Comparison of ENCODE assay signal across 8 mouse cellular contexts in the genomic region with DNA sequence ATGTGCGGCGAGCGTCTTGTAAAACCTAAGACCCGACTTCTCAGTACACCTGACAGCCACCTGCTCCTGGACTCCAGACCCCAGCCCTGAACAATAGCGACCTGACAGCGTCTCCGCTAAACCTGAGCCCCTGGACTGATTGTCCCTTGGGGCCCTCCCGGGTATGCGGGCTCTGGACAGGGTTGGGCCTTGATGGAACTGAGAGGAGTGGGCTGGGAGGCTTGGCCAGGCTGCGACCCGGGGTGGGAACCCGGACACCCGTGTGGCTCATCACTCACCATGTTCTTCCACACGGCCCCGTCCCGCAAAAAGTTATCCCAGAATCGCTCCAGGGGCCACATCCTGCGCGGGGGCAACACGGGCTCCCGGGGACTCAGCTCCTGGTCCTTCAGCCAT. TPM values are rescaled to one million over a fixed set of nuclear protein-coding genes. Genes with fewer than 3 reads are reported as not detected.
DNase-seq lines count a peak whose midpoint lies in the region; ATAC-seq lines count a peak whose summit lies in the region.

No protein-coding gene starts in this region.

- peak overlapping the region; percentile 75 for H3K27ac ChIP-seq in intestine, embryonic 16.5 days (ENCODE audit: low read length)
- peak overlapping the region; percentile 64 for H3K27ac ChIP-seq in neural tube, embryonic 13.5 days (replicated peaks)

- H3K4me2 ChIP-seq in intestine, embryonic 16.5 days (ENCODE audit: low read depth, low read length), result peak overlapping the region; percentile 81
- peak overlapping the region; percentile 87 for H3K4me2 ChIP-seq in neural tube, embryonic 13.5 days

- H3K9ac ChIP-seq in intestine, embryonic 16.5 days (ENCODE audit: low read depth, low read length), result peak overlapping the region; percentile 93
- peak overlapping the region; percentile 93 for H3K9ac ChIP-seq in neural tube, embryonic 13.5 days

- peaks cover 10% of the 10 kb centered on the region for H3K4me1 ChIP-seq in intestine, embryonic 16.5 days (ENCODE audit: control insufficient read depth, insufficient read depth, low read length)
- peaks cover 14% of the 10 kb centered on the region for H3K4me1 ChIP-seq in neural tube, embryonic 13.5 days (replicated peaks)

- under 1% methylated on average over 21 of the region's 21 CpGs for WGBS in intestine, embryonic 16.5 days
- WGBS in neural tube, embryonic 13.5 days, result under 1% methylated on average over 21 of the region's 21 CpGs

- H3K9me3 ChIP-seq in intestine, embryonic 16.5 days (ENCODE audit: control insufficient read depth, low read length), result no peaks in the 10 kb centered on the region
- no peaks in the 10 kb centered on the region for H3K9me3 ChIP-seq in neural tube, embryonic 13.5 days

- peak; percentile 12 for DNase-seq in embryo, embryonic 10.5 days (ENCODE audit: low spot score)
- DNase-seq in embryo, embryonic 11 days, result no peak
- DNase-seq in right cerebral cortex, adult 2 months (ENCODE audit: low spot score in 2 of 2), result peak; percentile 11
- no peak for DNase-seq in right cerebral cortex, postnatal 14 days
- no peak for DNase-seq in adrenal gland, adult (ENCODE audit: inconsistent age in 2 of 2, low spot score in 1 of 2)
- no peak for DNase-seq in adrenal gland, postnatal 36 days

- no peaks in the 10 kb centered on the region for H3K36me3 ChIP-seq in intestine, embryonic 16.5 days (ENCODE audit: control insufficient read depth, insufficient read depth, low read length)
- peaks cover 27% of the 10 kb centered on the region for H3K36me3 ChIP-seq in neural tube, embryonic 13.5 days

- ATAC-seq in intestine, embryonic 16.5 days, result peak; percentile 78
- peak; percentile 83 for ATAC-seq in neural tube, embryonic 13.5 days (ENCODE audit: low read depth)

- H3K27me3 ChIP-seq in intestine, embryonic 16.5 days (replicated peaks; ENCODE audit: control insufficient read depth, insufficient read depth, low read length), result no peaks in the 10 kb centered on the region
- no peaks in the 10 kb centered on the region for H3K27me3 ChIP-seq in neural tube, embryonic 13.5 days

- H3K4me3 ChIP-seq in intestine, embryonic 16.5 days (ENCODE audit: low read length), result peak overlapping the region; percentile 93
- peak overlapping the region; percentile 87 for H3K4me3 ChIP-seq in neural tube, embryonic 13.5 days

RNA-seq across cellular contexts. Expression of a gene that starts 0.3 kb away (rescaled TPM):
- polyA plus RNA-seq in intestine, embryonic 16.5 days (2015; fragmentation: Nextera tagmentation; extraction: Ambion mirVana), result 399 and 413 TPM in 2 replicates
- 359 and 361 TPM in 2 replicates for polyA plus RNA-seq in neural tube, embryonic 13.5 days (2015; fragmentation: Nextera tagmentation; extraction: Ambion mirVana)
- 100 to 1,000 TPM; 253 to 277 TPM for total RNA-seq in adrenal gland, postnatal 36 days (2021)

RNA-seq across cellular contexts. Expression of a gene that starts 9.2 kb away (rescaled TPM):
- 30.4 and 31.4 TPM in 2 replicates for polyA plus RNA-seq in intestine, embryonic 16.5 days (2015; fragmentation: Nextera tagmentation; extraction: Ambion mirVana)
- polyA plus RNA-seq in neural tube, embryonic 13.5 days (2015; fragmentation: Nextera tagmentation; extraction: Ambion mirVana), result 33.3 and 38.4 TPM in 2 replicates
- total RNA-seq in adrenal gland, postnatal 36 days (2021), result 10 to 100 TPM; 29.6 to 32.0 TPM

RNA-seq across cellular contexts. Expression of a gene that starts 9.5 kb away (rescaled TPM):
- 27.4 and 28.9 TPM in 2 replicates for polyA plus RNA-seq in intestine, embryonic 16.5 days (2015; fragmentation: Nextera tagmentation; extraction: Ambion mirVana)
- 21.0 and 23.8 TPM in 2 replicates for polyA plus RNA-seq in neural tube, embryonic 13.5 days (2015; fragmentation: Nextera tagmentation; extraction: Ambion mirVana)
- 10 to 100 TPM; 41.9 to 57.3 TPM for total RNA-seq in adrenal gland, postnatal 36 days (2021)

RNA-seq across cellular contexts. Expression of a gene that starts 39.2 kb away (rescaled TPM):
- polyA plus RNA-seq in intestine, embryonic 16.5 days (2015; fragmentation: Nextera tagmentation; extraction: Ambion mirVana), result 9.9 and 10.8 TPM in 2 replicates
- 3.8 and 5.0 TPM in 2 replicates for polyA plus RNA-seq in neural tube, embryonic 13.5 days (2015; fragmentation: Nextera tagmentation; extraction: Ambion mirVana)
- total RNA-seq in adrenal gland, postnatal 36 days (2021), result 10 to 100 TPM; 25.9 to 39.6 TPM

Comparison
In these comparisons a context has a peak if more than half of its experiments do, and no peak if none do; other contexts are left out.
1. DNase-seq: peak in embryo, embryonic 10.5 days (single experiment) and right cerebral cortex, adult 2 months (2 of 2); none in embryo, embryonic 11 days (single experiment), right cerebral cortex, postnatal 14 days (single experiment), adrenal gland, adult (0 of 2) and adrenal gland, postnatal 36 days (0 of 2).